8 mouse cellular contexts compared by ENCODE assay signal in the genomic region with DNA sequence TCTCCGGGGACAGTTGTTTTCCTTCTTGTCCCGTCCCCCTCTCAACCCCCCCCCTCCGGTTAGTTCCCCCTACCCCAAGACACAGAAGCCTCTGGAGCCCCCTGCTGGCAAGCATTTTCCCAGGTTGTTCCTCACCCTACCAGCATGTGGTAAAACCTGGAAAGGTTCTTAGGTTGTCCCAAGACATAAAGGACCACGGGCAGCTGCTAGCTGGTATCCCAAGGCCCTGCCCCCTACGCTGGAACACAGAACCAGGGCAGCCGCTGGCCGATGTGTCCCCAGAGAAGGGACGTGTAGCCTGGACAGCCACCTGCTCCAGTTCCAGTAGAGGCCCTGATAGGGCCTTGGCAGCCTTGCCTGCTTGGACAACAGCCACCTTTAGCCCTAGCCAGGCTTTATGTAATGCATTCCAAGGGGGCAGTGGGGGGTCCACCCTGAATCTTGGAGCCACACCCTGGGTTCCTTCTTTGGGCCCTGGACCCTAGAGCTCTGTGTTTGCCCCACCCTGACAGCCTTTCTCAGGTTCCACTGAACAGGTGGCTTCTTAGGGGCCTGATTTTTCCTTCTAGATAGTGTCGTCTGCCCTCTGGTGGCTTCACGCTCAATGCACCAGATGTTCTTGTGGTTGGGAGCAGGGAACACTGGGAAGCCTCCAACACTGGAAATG. TPM values are rescaled to one million over a fixed set of nuclear protein-coding genes. Genes with fewer than 3 reads are reported as not detected.
DNase-seq lines count a peak whose midpoint lies in the region; ATAC-seq and TF ChIP-seq lines count a peak whose summit lies in the region.

No protein-coding gene starts in this region.

- peak overlapping the region; percentile 91 for H3K4me2 ChIP-seq in forebrain, embryonic 16.5 days (ENCODE audit: low read length)
- peak overlapping the region; percentile 97 for H3K4me2 ChIP-seq in hindbrain, embryonic 12.5 days (replicated peaks)
- H3K4me2 ChIP-seq in limb, embryonic 15.5 days: peak overlapping the region; percentile 84
- peak overlapping the region; percentile 96 for H3K4me2 ChIP-seq in midbrain, embryonic 16.5 days (ENCODE audit: low read length)

- no peaks in the 10 kb centered on the region; the same call in 1 of the 2 replicates for H3K36me3 ChIP-seq in testis, adult 2 months (ENCODE audit: control insufficient read depth, insufficient read depth, low read length)
- H3K36me3 ChIP-seq in forebrain, embryonic 16.5 days (ENCODE audit: control insufficient read depth, insufficient read depth): peaks cover 10% of the 10 kb centered on the region
- peaks cover 40% of the 10 kb centered on the region for H3K36me3 ChIP-seq in hindbrain, embryonic 12.5 days
- H3K36me3 ChIP-seq in limb, embryonic 15.5 days: peaks cover 41% of the 10 kb centered on the region
- H3K36me3 ChIP-seq in midbrain, embryonic 16.5 days (ENCODE audit: control insufficient read depth, insufficient read depth, low read length): peaks cover 18% of the 10 kb centered on the region

- no peaks in the 10 kb centered on the region for H3K9me3 ChIP-seq in forebrain, embryonic 16.5 days (ENCODE audit: control insufficient read depth, low read length)
- H3K9me3 ChIP-seq in hindbrain, embryonic 12.5 days (replicated peaks): no peaks in the 10 kb centered on the region
- no peaks in the 10 kb centered on the region for H3K9me3 ChIP-seq in limb, embryonic 15.5 days
- H3K9me3 ChIP-seq in midbrain, embryonic 16.5 days (replicated peaks; ENCODE audit: control insufficient read depth, low read length, poor library complexity, severe bottlenecking): no peaks in the 10 kb centered on the region

- peak overlapping the region; percentile 98 for H3K4me3 ChIP-seq in testis, adult 2 months (ENCODE audit: control insufficient read depth, low read depth, low read length)
- peak overlapping the region; percentile 98 for H3K4me3 ChIP-seq in cerebellum, adult 2 months (replicated peaks; ENCODE audit: insufficient read depth, low read depth, low read length)
- peak overlapping the region; percentile 86 for H3K4me3 ChIP-seq in forebrain, embryonic 16.5 days (replicated peaks; ENCODE audit: low read length)
- H3K4me3 ChIP-seq in hindbrain, embryonic 12.5 days: peak overlapping the region; percentile 86
- H3K4me3 ChIP-seq in limb, embryonic 15.5 days: peak overlapping the region; percentile 71
- peak overlapping the region; percentile 81 for H3K4me3 ChIP-seq in midbrain, embryonic 16.5 days (ENCODE audit: low read depth, low read length)

- peak overlapping the region; percentile 74 for H3K9ac ChIP-seq in forebrain, embryonic 16.5 days (replicated peaks; ENCODE audit: low read depth, low read length)
- H3K9ac ChIP-seq in hindbrain, embryonic 12.5 days: peak overlapping the region; percentile 89
- H3K9ac ChIP-seq in limb, embryonic 15.5 days: peak overlapping the region; percentile 75
- peak overlapping the region; percentile 78 for H3K9ac ChIP-seq in midbrain, embryonic 16.5 days (ENCODE audit: low read depth, low read length)

- ATAC-seq in forebrain, embryonic 16.5 days: no peak
- ATAC-seq in hindbrain, embryonic 12.5 days (ENCODE audit: low FRiP score): no peak
- ATAC-seq in limb, embryonic 15.5 days (ENCODE audit: insufficient number of reproducible peaks, low FRiP score, low TSS enrichment, low read depth): no peak
- ATAC-seq in midbrain, embryonic 16.5 days: no peak

- no peak for TF ChIP-seq POLR2A in testis, adult 2 months (IDR thresholded peaks at IDR 0.05; ENCODE audit: control insufficient read depth, low read depth, low read length)
- no peak for TF ChIP-seq POLR2A in cerebellum, adult 2 months (IDR thresholded peaks at IDR 0.05; ENCODE audit: borderline replicate concordance, insufficient read depth, low read length)

- no peak for DNase-seq in testis, postnatal 14 days (ENCODE audit: low spot score)
- peak; percentile 53 to 57 for DNase-seq in cerebellum, adult 2 months
- DNase-seq in yolk sac, embryonic 10.5 days (ENCODE audit: low spot score): peak; percentile 82

- WGBS in cerebellum, adult 2 months: under 1% methylated on average over 10 of the region's 10 CpGs
- 3% methylated on average over 10 of the region's 10 CpGs for WGBS in forebrain, embryonic 16.5 days
- 9% methylated on average over 10 of the region's 10 CpGs for WGBS in hindbrain, embryonic 12.5 days
- WGBS in limb, embryonic 15.5 days: 1% methylated on average over 10 of the region's 10 CpGs
- WGBS in midbrain, embryonic 16.5 days: 8% methylated on average over 10 of the region's 10 CpGs

- TF ChIP-seq CTCF in testis, adult 2 months (IDR thresholded peaks at IDR 0.05; ENCODE audit: control insufficient read depth, insufficient read depth, insufficient replicate concordance, low read depth, low read length): no peak
- peak; percentile 34; the same call in 1 of the 2 replicates for TF ChIP-seq CTCF in cerebellum, adult 2 months (IDR thresholded peaks at IDR 0.05; ENCODE audit: borderline replicate concordance, insufficient read depth, low read depth, low read length)

- no peaks in the 10 kb centered on the region for H3K27me3 ChIP-seq in testis, adult 2 months (ENCODE audit: control insufficient read depth, insufficient read depth, low read length)
- no peaks in the 10 kb centered on the region for H3K27me3 ChIP-seq in cerebellum, adult 2 months (ENCODE audit: control insufficient read depth, insufficient read depth, low read length)
- no peaks in the 10 kb centered on the region for H3K27me3 ChIP-seq in forebrain, embryonic 16.5 days (replicated peaks; ENCODE audit: control insufficient read depth, insufficient read depth, low read length)
- no peaks in the 10 kb centered on the region for H3K27me3 ChIP-seq in hindbrain, embryonic 12.5 days
- H3K27me3 ChIP-seq in limb, embryonic 15.5 days: no peaks in the 10 kb centered on the region
- H3K27me3 ChIP-seq in midbrain, embryonic 16.5 days (ENCODE audit: control insufficient read depth, insufficient read depth, low read depth, low read length): no peaks in the 10 kb centered on the region

- H3K27ac ChIP-seq in testis, adult 2 months (ENCODE audit: control insufficient read depth, insufficient read depth, low read depth, low read length): no peak overlapping the region; the same call in 1 of the 2 replicates
- H3K27ac ChIP-seq in cerebellum, adult 2 months (ENCODE audit: insufficient read depth, low read length): no peak overlapping the region
- H3K27ac ChIP-seq in forebrain, embryonic 16.5 days (ENCODE audit: low read length): peak overlapping the region; percentile 46; the same call in 1 of the 2 replicates
- peak overlapping the region; percentile 72 for H3K27ac ChIP-seq in hindbrain, embryonic 12.5 days
- peak overlapping the region; percentile 87 for H3K27ac ChIP-seq in limb, embryonic 15.5 days
- H3K27ac ChIP-seq in midbrain, embryonic 16.5 days (ENCODE audit: low read length): peak overlapping the region; percentile 50

- H3K4me1 ChIP-seq in testis, adult 2 months (ENCODE audit: control insufficient read depth, insufficient read depth, low read length): peaks cover 10% of the 10 kb centered on the region
- peaks cover 23% of the 10 kb centered on the region for H3K4me1 ChIP-seq in cerebellum, adult 2 months (ENCODE audit: control insufficient read depth, insufficient read depth, low read length)
- peaks cover 20% of the 10 kb centered on the region for H3K4me1 ChIP-seq in forebrain, embryonic 16.5 days (replicated peaks; ENCODE audit: control insufficient read depth, insufficient read depth, low read length)
- peaks cover 24% of the 10 kb centered on the region for H3K4me1 ChIP-seq in hindbrain, embryonic 12.5 days
- peaks cover 27% of the 10 kb centered on the region for H3K4me1 ChIP-seq in limb, embryonic 15.5 days
- H3K4me1 ChIP-seq in midbrain, embryonic 16.5 days (ENCODE audit: control insufficient read depth, insufficient read depth, low read length): peaks cover 18% of the 10 kb centered on the region

RNA-seq across cellular contexts. Expression of gene Cdc34, which starts 1.1 kb away (rescaled TPM):
- polyA plus RNA-seq in testis, adult 2 months (2012; rRNA removed): 855 and 952 TPM in 2 replicates
- polyA plus RNA-seq in cerebellum, adult 2 months (2012; rRNA removed): 93.9 and 106 TPM in 2 replicates
- polyA plus RNA-seq in forebrain, embryonic 16.5 days (2015; fragmentation: Nextera tagmentation; extraction: Ambion mirVana): 61.1 and 71.1 TPM in 2 replicates
- 121 and 124 TPM in 2 replicates for polyA plus RNA-seq in hindbrain, embryonic 12.5 days (2016; fragmentation: Nextera tagmentation; extraction: Ambion mirVana)
- polyA plus RNA-seq in limb, embryonic 15.5 days (2015; fragmentation: Nextera tagmentation; extraction: Ambion mirVana): 100 and 110 TPM in 2 replicates
- 73.1 and 81.9 TPM in 2 replicates for polyA plus RNA-seq in midbrain, embryonic 16.5 days (2015; fragmentation: Nextera tagmentation; extraction: Ambion mirVana)

RNA-seq across cellular contexts. Expression of gene Gzmm, which starts 5.8 kb away (rescaled TPM):
- 0.33 and 0.52 TPM in 2 replicates for polyA plus RNA-seq in testis, adult 2 months (2012; rRNA removed)
- 2.3 and 2.8 TPM in 2 replicates for polyA plus RNA-seq in cerebellum, adult 2 months (2012; rRNA removed)
- polyA plus RNA-seq in forebrain, embryonic 16.5 days (2015; fragmentation: Nextera tagmentation; extraction: Ambion mirVana): 1.7 and 1.8 TPM in 2 replicates
- 1.2 and 1.3 TPM in 2 replicates for polyA plus RNA-seq in hindbrain, embryonic 12.5 days (2016; fragmentation: Nextera tagmentation; extraction: Ambion mirVana)
- polyA plus RNA-seq in limb, embryonic 15.5 days (2015; fragmentation: Nextera tagmentation; extraction: Ambion mirVana): 0.86 and 1.3 TPM in 2 replicates
- 1.6 and 1.8 TPM in 2 replicates for polyA plus RNA-seq in midbrain, embryonic 16.5 days (2015; fragmentation: Nextera tagmentation; extraction: Ambion mirVana)

RNA-seq across cellular contexts. Expression of gene Tpgs1, which starts 13.9 kb away (rescaled TPM):
- 33.9 and 36.7 TPM in 2 replicates for polyA plus RNA-seq in testis, adult 2 months (2012; rRNA removed)
- 93.3 and 95.4 TPM in 2 replicates for polyA plus RNA-seq in cerebellum, adult 2 months (2012; rRNA removed)
- 75.9 and 76.6 TPM in 2 replicates for polyA plus RNA-seq in forebrain, embryonic 16.5 days (2015; fragmentation: Nextera tagmentation; extraction: Ambion mirVana)
- 68.1 and 69.4 TPM in 2 replicates for polyA plus RNA-seq in hindbrain, embryonic 12.5 days (2016; fragmentation: Nextera tagmentation; extraction: Ambion mirVana)
- polyA plus RNA-seq in limb, embryonic 15.5 days (2015; fragmentation: Nextera tagmentation; extraction: Ambion mirVana): 54.6 and 58.9 TPM in 2 replicates
- 96.1 and 107 TPM in 2 replicates for polyA plus RNA-seq in midbrain, embryonic 16.5 days (2015; fragmentation: Nextera tagmentation; extraction: Ambion mirVana)

RNA-seq across cellular contexts. Expression of gene Madcam1, which starts 18.7 kb away (rescaled TPM):
- not detected in 2 replicates for polyA plus RNA-seq in testis, adult 2 months (2012; rRNA removed)
- polyA plus RNA-seq in cerebellum, adult 2 months (2012; rRNA removed): not detected in 2 replicates
- polyA plus RNA-seq in forebrain, embryonic 16.5 days (2015; fragmentation: Nextera tagmentation; extraction: Ambion mirVana): 0.57 and 1.0 TPM in 2 replicates
- polyA plus RNA-seq in hindbrain, embryonic 12.5 days (2016; fragmentation: Nextera tagmentation; extraction: Ambion mirVana): 2.9 and 3.2 TPM in 2 replicates
- 5.4 and 5.8 TPM in 2 replicates for polyA plus RNA-seq in limb, embryonic 15.5 days (2015; fragmentation: Nextera tagmentation; extraction: Ambion mirVana)
- polyA plus RNA-seq in midbrain, embryonic 16.5 days (2015; fragmentation: Nextera tagmentation; extraction: Ambion mirVana): 0.69 and 0.94 TPM in 2 replicates

RNA-seq across cellular contexts. Expression of gene Bsg, which starts 21.2 kb away (rescaled TPM):
- 849 and 920 TPM in 2 replicates for polyA plus RNA-seq in testis, adult 2 months (2012; rRNA removed)
- 1,261 and 1,264 TPM in 2 replicates for polyA plus RNA-seq in cerebellum, adult 2 months (2012; rRNA removed)
- 726 and 729 TPM in 2 replicates for polyA plus RNA-seq in forebrain, embryonic 16.5 days (2015; fragmentation: Nextera tagmentation; extraction: Ambion mirVana)
- polyA plus RNA-seq in hindbrain, embryonic 12.5 days (2016; fragmentation: Nextera tagmentation; extraction: Ambion mirVana): 658 and 661 TPM in 2 replicates
- polyA plus RNA-seq in limb, embryonic 15.5 days (2015; fragmentation: Nextera tagmentation; extraction: Ambion mirVana): 910 and 960 TPM in 2 replicates
- polyA plus RNA-seq in midbrain, embryonic 16.5 days (2015; fragmentation: Nextera tagmentation; extraction: Ambion mirVana): 844 and 915 TPM in 2 replicates

Comparison
In these comparisons a context has a peak if more than half of its experiments do, and no peak if none do; other contexts are left out.
1. H3K27ac ChIP-seq: peak in forebrain, embryonic 16.5 days (single experiment), hindbrain, embryonic 12.5 days (single experiment), limb, embryonic 15.5 days (single experiment) and midbrain, embryonic 16.5 days (single experiment); none in testis, adult 2 months (single experiment) and cerebellum, adult 2 months (single experiment).
2. Peak in every context shown above with its lines, with median percentiles within 50 percentile points of each other: H3K4me3 ChIP-seq, H3K4me2 ChIP-seq and H3K9ac ChIP-seq.